Mouse (Mus musculus) intestine, postnatal 0 days (tissue): ENCODE data around the gene Prdm11. TPM values are rescaled to one million over a fixed set of nuclear protein-coding genes. Genes with fewer than 3 reads are reported as not detected.

Experiments
- ATAC-seq: fragments of 200-750 bp; cut with Nextera tagmentation; 2 replicates; pipeline ENCODE4 v1.8.0; 2017; ENCODE audit warnings: mild to moderate bottlenecking, moderate TSS enrichment, moderate library complexity
- H3K27ac ChIP-seq: fragments of 300-500 bp; sonication (generic); 2 replicates; pipeline ENCODE4 v1.5.1; 2014; ENCODE audit warnings: mild to moderate bottlenecking, low read depth, low read length, moderate library complexity
- H3K27me3 ChIP-seq: fragments of 300-500 bp; sonication (generic); replicated peaks from 2 replicates; pipeline ENCODE4 v1.6.1; 2014; ENCODE audit warnings: low read length, mixed read lengths; ENCODE audit not compliant: control insufficient read depth, insufficient read depth
- H3K36me3 ChIP-seq: fragments of 300-500 bp; sonication (generic); 2 replicates; pipeline ENCODE4 v1.6.1; 2014; ENCODE audit warnings: mild to moderate bottlenecking, moderate library complexity; ENCODE audit not compliant: control insufficient read depth, insufficient read depth
- H3K4me1 ChIP-seq: fragments of 300-500 bp; sonication (generic); replicated peaks from 2 replicates; pipeline ENCODE4 v1.6.1; 2014; ENCODE audit warnings: antibody characterized with exemption, low read length, mixed read lengths; ENCODE audit not compliant: control insufficient read depth, insufficient read depth
- H3K4me2 ChIP-seq: fragments of 300-500 bp; sonication (generic); replicated peaks from 2 replicates; pipeline ENCODE4 v1.6.1; 2014; ENCODE audit warnings: low read depth, mild to moderate bottlenecking, moderate library complexity
- H3K4me3 ChIP-seq: fragments of 300-500 bp; sonication (generic); 2 replicates; pipeline ENCODE4 v1.5.1; 2014; ENCODE audit warnings: low read depth, low read length
- H3K9ac ChIP-seq: fragments of 300-500 bp; sonication (generic); 2 replicates; pipeline ENCODE4 v1.6.1; 2014; ENCODE audit warnings: mild to moderate bottlenecking, low read depth, low read length
- H3K9me3 ChIP-seq: fragments of 300-500 bp; sonication (generic); 2 replicates; pipeline ENCODE4 v1.6.1; 2016; ENCODE audit warnings: mixed run types; ENCODE audit not compliant: control insufficient read depth
- CTCF ChIP-seq: sonication (generic); IDR thresholded peaks from 2 replicates; pipeline ENCODE4 v1.5.1; 2016; ENCODE audit warnings: low read depth, mild to moderate bottlenecking, control low read depth, antibody characterized with exemption, moderate library complexity
- WGBS: fragments of 180-500 bp; shearing (Covaris S2); extraction: QIAGEN DNeasy Blood & Tissue Kit; methylation state at CpG from one replicate; pipeline ENCODE4 v1.1.7; 2014; 5-methylcytosine and 5-hydroxymethylcytosine counted together
- polyA plus RNA-seq: library from polyadenylated mRNA; unstranded; fragments of >200 nt; fragmentation: Nextera tagmentation; extraction: Ambion mirVana; gene quantifications from 2 replicates; pipeline ENCODE4 v1.2.1, GENCODE M21; 2015

Gene Prdm11
- polyA plus RNA-seq, 1 experiment from 2014 or later: 2.3 TPM

- 46% methylated on average over 15 of the region's 15 CpGs for WGBS
- H3K27me3 ChIP-seq: no peaks in the 10 kb centered on the region
- TF ChIP-seq CTCF: peak; percentile 94
These were observed 30.0 kb upstream of the Prdm11 start for GRCm38 (mm10) chr2:93075738-93076577.

DNA sequence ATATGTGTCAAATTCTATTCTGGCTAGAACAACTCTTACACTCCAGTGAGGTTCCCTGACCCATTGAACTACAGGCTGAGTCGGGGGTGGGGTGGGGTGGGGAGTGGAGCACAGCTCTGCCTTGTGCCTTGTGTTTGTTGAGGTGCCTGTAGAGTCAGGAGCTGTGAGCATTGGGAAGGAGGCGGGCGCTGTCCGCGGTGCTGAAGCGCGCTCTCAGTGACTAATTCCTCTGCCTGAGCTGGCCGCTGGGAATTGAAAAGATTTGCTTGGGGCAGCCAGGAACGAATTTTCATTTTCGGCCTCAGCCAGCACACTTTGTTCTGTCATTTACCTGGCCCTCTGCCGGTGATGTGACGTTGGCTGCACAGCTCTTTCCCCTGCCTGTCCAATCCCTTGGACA is 25.7 kb upstream of the Prdm11 start:
- H3K4me2 ChIP-seq: no peak overlapping the region
- no peak for TF ChIP-seq CTCF
- H3K27ac ChIP-seq: no peak overlapping the region
- no peaks in the 10 kb centered on the region for H3K9me3 ChIP-seq
- no peaks in the 10 kb centered on the region for H3K4me1 ChIP-seq
- H3K9ac ChIP-seq: no peak overlapping the region
- H3K4me3 ChIP-seq: no peak overlapping the region
- no peaks in the 10 kb centered on the region for H3K36me3 ChIP-seq
- ATAC-seq: no peak
- 6% methylated on average over 12 of the region's 12 CpGs for WGBS
- no peaks in the 10 kb centered on the region for H3K27me3 ChIP-seq

More at GRCm38 (mm10) chr2:93075738-93076577, 30.0 kb upstream of the Prdm11 start:
- Histone ChIP-seq H3K9me3 (no peaks in the 10 kb centered on the region), H3K4me2 (no peak overlapping the region), H3K36me3 (no peaks in the 10 kb centered on the region), H3K4me3 (no peak overlapping the region), H3K4me1 (no peaks in the 10 kb centered on the region), H3K9ac (no peak overlapping the region), H3K27ac (no peak overlapping the region)
- no peak for ATAC-seq

- 30% methylated on average over 2 of the region's 2 CpGs for WGBS
- no peak for ATAC-seq
These were observed 23.0 kb upstream of the Prdm11 start for GRCm38 (mm10) chr2:93068942-93069341.

DNA sequence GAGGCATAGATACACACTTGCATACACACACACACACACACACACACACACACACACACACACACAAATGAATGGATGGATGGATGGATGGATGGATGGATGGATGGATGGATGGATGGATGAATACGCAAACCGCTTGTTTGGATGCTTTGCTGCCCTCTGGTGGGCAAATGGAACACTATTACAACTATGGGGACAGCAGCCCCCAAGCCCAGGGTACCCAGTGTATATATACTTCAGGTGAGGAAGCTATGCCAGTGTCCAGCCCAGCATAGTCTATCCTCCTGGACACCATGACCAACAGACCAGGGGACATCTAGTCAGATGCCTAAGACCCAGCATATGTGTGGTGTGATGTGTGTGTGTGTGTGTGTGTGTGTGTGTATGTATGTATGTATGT is 17.4 kb upstream of the Prdm11 start:
- Histone ChIP-seq H3K4me2 (no peak overlapping the region), H3K9me3 (no peaks in the 10 kb centered on the region), H3K4me1 (no peaks in the 10 kb centered on the region), H3K27ac (no peak overlapping the region), H3K36me3 (no peaks in the 10 kb centered on the region), H3K4me3 (no peak overlapping the region), H3K27me3 (no peaks in the 10 kb centered on the region), H3K9ac (no peak overlapping the region)
- ATAC-seq: no peak
- TF ChIP-seq CTCF: peak; percentile 87
- 13% methylated on average over 2 of the region's 2 CpGs for WGBS

More at GRCm38 (mm10) chr2:93068942-93069341, 23.0 kb upstream of the Prdm11 start:
- Histone ChIP-seq H3K9me3 (no peaks in the 10 kb centered on the region), H3K36me3 (no peaks in the 10 kb centered on the region), H3K9ac (no peak overlapping the region), H3K4me3 (no peak overlapping the region), H3K27me3 (no peaks in the 10 kb centered on the region), H3K4me2 (no peak overlapping the region), H3K27ac (no peak overlapping the region), H3K4me1 (no peaks in the 10 kb centered on the region)
- TF ChIP-seq CTCF: peak; percentile 94

DNA sequence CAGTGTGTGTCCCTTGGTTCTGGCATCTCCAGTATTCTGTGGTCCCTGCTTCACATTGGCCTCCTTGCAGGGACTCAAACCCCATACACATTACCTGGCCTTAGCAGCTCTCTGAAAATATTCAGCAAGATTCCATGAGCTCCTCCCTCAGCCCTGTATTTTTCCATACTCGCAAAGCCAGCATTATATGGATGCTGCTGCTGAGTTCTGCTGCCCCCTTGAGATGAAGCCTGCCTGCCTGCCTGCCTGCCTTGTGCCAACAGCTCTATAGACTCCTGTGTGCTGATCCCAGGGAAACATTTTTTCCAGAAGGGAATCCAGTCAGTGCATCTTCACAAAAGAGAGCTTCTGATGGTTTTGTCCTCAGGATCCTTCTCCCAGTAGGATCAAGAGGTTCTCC is 5.9 kb upstream of the Prdm11 start:
- TF ChIP-seq CTCF: peak; percentile 65
- ATAC-seq: no peak
- Histone ChIP-seq H3K4me2 (no peak overlapping the region), H3K27ac (no peak overlapping the region), H3K9me3 (no peaks in the 10 kb centered on the region), H3K27me3 (no peaks in the 10 kb centered on the region), H3K4me3 (no peak overlapping the region), H3K36me3 (no peaks in the 10 kb centered on the region), H3K4me1 (no peaks in the 10 kb centered on the region), H3K9ac (no peak overlapping the region)
- 0% methylated on average over 1 of the region's 1 CpGs for WGBS

GRCm38 (mm10) chr2:93048601-93049323 is 2.8 kb upstream of the Prdm11 start:
- Histone ChIP-seq H3K36me3 (no peaks in the 10 kb centered on the region), H3K27me3 (no peaks in the 10 kb centered on the region), H3K4me2 (no peak overlapping the region), H3K4me1 (peaks cover 6% of the 10 kb centered on the region), H3K4me3 (no peak overlapping the region), H3K9ac (no peak overlapping the region), H3K27ac (no peak overlapping the region), H3K9me3 (no peaks in the 10 kb centered on the region)
- no peak for ATAC-seq
- 0 out of 2 replicates have a peak, but pooled peaks have one; percentile 4 for TF ChIP-seq CTCF
- 51% methylated on average over 6 of the region's 6 CpGs for WGBS
